Mouse (Mus musculus): ENCODE results near the gene Tbc1d10c.
"Not testable (repeated sequence)": the region's sequence is repeated elsewhere in the genome, so short reads cannot be mapped to it uniquely, and the experiment has no call there.

Tbc1d10c gene

DNA sequence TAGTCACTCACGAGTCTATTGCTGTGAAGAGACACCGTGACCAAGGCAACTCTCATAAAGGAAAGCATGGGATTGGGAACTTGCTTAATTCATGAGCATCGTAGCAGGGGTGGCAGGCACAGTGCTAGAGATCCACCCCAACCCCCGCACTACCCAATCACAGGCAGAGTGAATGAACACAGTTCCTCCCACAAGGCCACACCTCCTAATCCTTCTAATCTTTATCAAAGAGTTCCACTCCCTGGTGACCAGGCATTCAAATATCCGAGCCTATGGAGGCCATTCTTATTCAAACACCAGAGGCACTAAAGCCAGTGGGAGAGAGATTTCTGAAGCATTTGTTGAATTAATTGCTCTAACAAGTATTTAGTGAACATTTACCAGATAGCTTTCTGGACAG lies 45.1 kb downstream of the Tbc1d10c start:
- DNase-seq (ENCODE audit: inconsistent ontology term): no peak

DNA sequence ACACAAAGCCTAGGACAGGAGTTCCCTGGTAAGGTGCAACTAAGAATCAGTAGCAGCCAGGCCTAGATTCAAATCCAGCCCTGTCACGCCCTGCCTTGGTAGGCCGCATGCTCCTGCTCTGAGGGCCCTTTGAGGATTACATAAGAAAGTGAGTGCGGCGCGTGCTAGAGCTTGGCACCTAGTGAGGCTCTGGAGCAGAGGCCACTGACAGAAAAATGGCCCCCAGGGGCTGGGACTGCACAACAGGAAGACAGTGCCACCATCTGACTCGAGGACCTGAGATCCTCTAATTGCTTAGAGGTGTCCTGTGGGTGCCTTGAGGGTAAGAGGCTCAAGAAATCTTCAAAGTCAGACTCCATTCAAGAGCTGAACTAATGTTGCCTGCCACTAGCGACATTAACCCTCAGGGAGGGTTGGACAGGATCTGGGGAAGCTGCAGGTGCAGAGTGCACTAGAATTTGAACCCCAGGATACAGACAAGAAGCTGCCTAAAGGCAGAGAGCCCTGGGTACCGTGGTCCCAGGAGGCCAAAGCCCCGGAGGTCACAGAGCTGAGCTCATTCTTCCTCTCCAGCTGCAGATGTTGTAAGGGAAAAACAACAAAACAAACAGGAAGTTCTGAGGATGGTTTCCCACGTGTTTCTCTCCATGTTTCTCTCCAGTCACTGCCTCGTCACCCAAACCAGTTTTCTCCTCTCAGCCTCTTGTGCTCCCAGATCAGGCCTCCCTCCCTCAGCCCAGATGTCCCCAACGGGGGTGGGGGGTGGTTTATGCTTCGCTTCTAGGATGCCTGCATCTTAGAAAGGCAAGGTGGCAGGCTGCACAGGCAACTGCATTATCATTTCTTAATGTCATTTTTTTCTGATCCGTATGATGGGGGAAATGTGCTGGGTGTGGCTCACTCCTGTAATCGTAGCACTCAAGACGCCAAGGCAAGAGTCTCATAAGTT lies 46.3 kb downstream of the Tbc1d10c start:
- DNase-seq (ENCODE audit: inconsistent ontology term): no peak

DNA sequence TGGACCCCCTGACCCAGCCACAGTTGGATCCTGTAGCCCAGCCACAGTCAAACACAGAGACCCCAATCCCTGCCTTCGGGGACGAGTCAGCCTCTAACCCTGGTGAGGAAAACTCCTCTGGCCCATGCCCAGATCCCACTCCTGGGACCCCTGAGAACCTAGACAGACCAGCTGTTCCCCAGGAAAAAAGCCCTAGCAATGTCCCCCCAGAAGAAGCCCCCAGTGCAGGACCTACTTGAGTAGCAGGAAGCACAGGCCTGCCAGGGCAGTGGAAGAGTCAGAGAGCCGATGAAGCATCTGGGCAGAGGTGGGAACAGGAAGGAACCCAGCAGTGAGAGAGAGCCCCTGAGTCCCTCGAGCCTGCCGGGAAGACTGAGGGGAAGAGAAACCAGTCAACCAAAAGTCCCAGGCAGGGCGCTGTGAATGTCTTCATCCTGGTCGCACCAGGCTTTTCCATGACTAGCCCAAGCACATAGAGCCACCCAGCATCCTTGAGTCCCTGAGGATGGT lies 47.3 kb downstream of the Tbc1d10c start, which contains the start of gene Cabp4:
Cabp4 (minus strand) TSS at position 275 of the 510 bp plus-strand sequence.
- DNase-seq (ENCODE audit: inconsistent ontology term): no peak

GRCm38 (mm10) chr19:4142416-4143173 lies 48.5 kb downstream of the Tbc1d10c start:
- no peak for DNase-seq (ENCODE audit: inconsistent ontology term)

- no peak for DNase-seq (ENCODE audit: inconsistent ontology term)
These were observed 50.9 kb downstream of the Tbc1d10c start for GRCm38 (mm10) chr19:4140147-4140546.

DNA sequence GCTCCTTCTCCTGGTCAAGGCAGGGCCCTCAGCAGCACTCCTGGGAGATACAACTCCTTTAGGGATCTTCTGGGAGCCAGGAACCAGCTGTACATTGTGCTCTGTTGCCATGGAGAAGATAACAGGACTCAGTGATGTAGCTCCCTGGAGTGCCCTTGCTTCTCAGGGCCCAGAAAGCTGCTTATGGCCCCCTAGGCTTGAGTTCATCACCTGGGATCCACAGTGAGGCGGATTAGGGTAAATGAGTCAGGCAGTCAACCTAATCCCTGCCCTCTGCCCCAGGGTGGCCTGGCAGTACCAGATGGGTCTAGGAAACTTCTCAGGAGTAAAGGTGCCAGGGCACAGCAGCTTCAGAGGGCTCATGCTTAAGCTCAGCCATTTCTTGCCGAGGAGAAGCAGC lies 51.6 kb downstream of the Tbc1d10c start, which contains the start of gene Gpr152:
Gpr152 (plus strand) TSS at position 342 of the 400 bp plus-strand sequence.
- DNase-seq (ENCODE audit: inconsistent ontology term): no peak

GRCm38 (mm10) chr19:4137913-4138312 lies 53.2 kb downstream of the Tbc1d10c start:
- DNase-seq (ENCODE audit: inconsistent ontology term): no peak

DNA sequence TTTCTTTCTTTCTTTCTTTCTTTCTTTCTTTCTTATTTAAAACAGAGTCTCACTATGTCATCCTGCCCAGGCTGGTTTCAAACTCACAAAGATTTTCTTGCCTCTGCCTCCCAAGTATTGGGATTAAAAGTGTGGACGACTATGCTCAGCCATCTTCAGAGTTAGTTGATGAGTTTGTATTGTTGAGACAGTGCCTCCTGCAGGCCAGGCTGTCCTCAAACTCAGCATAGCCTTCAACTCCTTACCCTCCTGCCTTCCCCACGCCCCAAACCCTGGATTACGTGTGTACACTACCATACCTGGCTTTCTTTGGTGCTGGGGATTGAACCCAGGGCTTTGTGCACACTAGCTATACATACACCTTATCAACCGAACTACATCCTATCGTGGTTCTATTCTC lies 54.6 kb downstream of the Tbc1d10c start:
- DNase-seq (ENCODE audit: inconsistent ontology term): no peak

DNA sequence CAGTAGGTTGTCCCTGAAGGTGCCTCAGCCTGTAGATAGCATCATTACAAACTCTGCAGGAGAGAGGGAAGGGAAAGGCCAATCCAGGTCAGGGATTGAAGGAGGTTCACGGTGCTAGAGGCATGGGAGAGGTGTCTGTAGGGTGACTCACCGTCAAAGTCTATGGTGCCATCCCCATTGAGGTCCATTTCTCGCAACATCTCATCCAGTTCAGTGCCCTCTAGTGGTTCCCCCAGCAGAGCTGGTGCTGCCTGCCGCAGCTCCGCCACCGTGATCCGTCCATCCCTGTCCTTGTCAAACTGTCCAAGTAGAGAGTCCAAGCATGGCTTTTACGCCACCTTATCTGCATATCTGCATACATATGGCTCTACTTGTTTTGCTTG lies 55.1 kb downstream of the Tbc1d10c start:
- DNase-seq (ENCODE audit: inconsistent ontology term): not testable (repeated sequence)

DNA sequence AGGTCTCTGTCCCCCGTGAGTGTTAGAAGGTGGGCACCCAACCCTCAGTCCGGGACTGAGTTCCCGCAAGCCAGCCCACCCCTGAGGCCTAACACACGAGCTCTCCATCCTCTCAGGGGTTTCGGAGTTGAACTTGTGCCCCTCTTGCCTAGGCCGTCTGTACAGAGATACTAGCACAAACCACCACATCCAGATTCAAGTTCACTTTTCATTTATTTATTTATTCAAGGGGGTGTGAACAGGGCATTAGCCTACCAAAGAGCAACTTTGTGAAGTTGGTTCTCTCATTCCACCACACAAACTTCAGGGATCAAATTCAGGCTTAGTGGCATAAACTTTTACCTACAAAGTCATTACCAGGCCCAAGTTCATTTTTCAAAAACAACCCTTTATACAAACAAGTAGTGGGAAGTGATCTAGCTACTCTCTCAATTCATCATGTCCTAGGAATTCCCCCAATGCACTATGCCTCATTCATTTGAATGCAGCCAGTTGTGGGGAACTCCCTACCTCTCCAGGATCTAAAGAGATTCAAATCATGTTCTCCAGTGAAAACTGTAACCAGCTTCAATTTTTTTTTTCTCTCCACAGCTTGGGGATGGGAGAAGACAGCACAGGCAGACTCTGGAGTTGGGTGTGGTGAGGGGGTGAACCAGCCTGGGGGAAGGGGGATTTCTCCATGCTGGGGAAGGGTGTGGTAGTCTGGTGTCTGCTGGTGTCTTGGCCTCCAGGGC lies 55.7 kb downstream of the Tbc1d10c start:
- not testable (repeated sequence) for DNase-seq (ENCODE audit: inconsistent ontology term)

GRCm38 (mm10) chr19:4134354-4134753 lies 56.7 kb downstream of the Tbc1d10c start:
- DNase-seq (ENCODE audit: inconsistent ontology term): no peak

Data from Muller cell, postnatal 12 days (primary cell).